Mouse (Mus musculus): ENCODE results near the gene Prdm4. TPM values are rescaled to one million over a fixed set of nuclear protein-coding genes. Genes with fewer than 3 reads are reported as not detected.
A peak's percentile ranks its signal among the peaks of the same experiment; 100 is the strongest.

Prdm4 gene
- total RNA-seq, 2 experiments from 2014 or later, result 22.2 to 29.6 TPM

- DNase-seq (ENCODE audit: extremely low spot score in 1 of 2, low spot score in 1 of 2), result no peak
Observed at GRCm38 (mm10) chr10:85872479-85872773, 44.5 kb downstream of the Prdm4 start.

- peak; percentile 91 to 95 for DNase-seq (ENCODE audit: extremely low spot score in 1 of 2, low spot score in 1 of 2)
Observed at GRCm38 (mm10) chr10:85871698-85872478, 45.1 kb downstream of the Prdm4 start.

GRCm38 (mm10) chr10:85846105-85846862 is 70.7 kb downstream of the Prdm4 start:
- DNase-seq (ENCODE audit: extremely low spot score in 1 of 2, low spot score in 1 of 2), result no peak

Other genes with a start within 250 kb of the Prdm4 start
- 10 to 100 TPM; 18.5 to 21.7 TPM for gene Pwp1, start 87.6 kb downstream of the Prdm4 start, total RNA-seq (2021)
- under 1 TPM; 0.70 to 0.98 TPM for gene Ascl4, start 10.5 kb upstream of the Prdm4 start, total RNA-seq (2021)
- 100 to 1,000 TPM; 101 to 110 TPM for gene Rtcb, start 40.7 kb upstream of the Prdm4 start, total RNA-seq (2021)
- gene Bpifc, start 94.8 kb upstream of the Prdm4 start, total RNA-seq (2021), result under 1 TPM in 1 of 2 experiments, not detected in 1; 0.10 TPM
- 10 to 100 TPM; 22.1 to 24.0 TPM for gene Fbxo7, start 104.8 kb upstream of the Prdm4 start, total RNA-seq (2021)

All from layer of hippocampus, postnatal 25 days (tissue).